Mouse (Mus musculus) lung, postnatal 0 days (tissue): ENCODE data around the gene Olfr558. TPM values are rescaled to one million over a fixed set of nuclear protein-coding genes. Genes with fewer than 3 reads are reported as not detected.

Source experiments
- ATAC-seq: fragments of 200-750 bp; cut with Nextera tagmentation; 2 replicates; pipeline ENCODE4 v1.8.0; 2017; ENCODE audit warnings: moderate library complexity
- DNase-seq: peaks from one replicate; pipeline ENCODE4 v3.0.0-alpha.2; 2016; ENCODE audit warnings: low spot score
- H3K27ac ChIP-seq: fragments of 300-500 bp; sonication (generic); 2 replicates; pipeline ENCODE4 v1.5.1; 2014; ENCODE audit warnings: antibody characterized with exemption, mild to moderate bottlenecking, low read length, mixed read lengths
- H3K27me3 ChIP-seq: fragments of 300-500 bp; sonication (generic); replicated peaks from 2 replicates; pipeline ENCODE4 v1.6.1; 2014; ENCODE audit warnings: low read length, mixed read lengths; ENCODE audit not compliant: insufficient read depth
- H3K36me3 ChIP-seq: fragments of 300-500 bp; sonication (generic); 2 replicates; pipeline ENCODE4 v1.6.1; 2014; ENCODE audit warnings: low read length, mixed read lengths; ENCODE audit not compliant: insufficient read depth
- H3K4me1 ChIP-seq: fragments of 300-500 bp; sonication (generic); 2 replicates; pipeline ENCODE4 v1.6.1; 2014; ENCODE audit warnings: antibody characterized with exemption, low read depth, low read length, mixed read lengths; ENCODE audit not compliant: insufficient read depth
- H3K4me2 ChIP-seq: fragments of 300-500 bp; sonication (generic); replicated peaks from 2 replicates; pipeline ENCODE4 v1.6.1; 2014; ENCODE audit warnings: low read depth, mild to moderate bottlenecking, low read length, moderate library complexity, mixed read lengths
- H3K4me3 ChIP-seq: fragments of 300-500 bp; sonication (generic); 2 replicates; pipeline ENCODE4 v1.5.1; 2014; ENCODE audit warnings: low read depth, low read length
- H3K9ac ChIP-seq: fragments of 300-500 bp; sonication (generic); replicated peaks from 2 replicates; pipeline ENCODE4 v1.6.1; 2014; ENCODE audit warnings: low read depth, mild to moderate bottlenecking
- H3K9me3 ChIP-seq: fragments of 300-500 bp; sonication (generic); 2 replicates; pipeline ENCODE4 v1.6.1; 2016; ENCODE audit warnings: low read length, mixed read lengths
- CTCF ChIP-seq: IDR thresholded peaks from 2 replicates; pipeline ENCODE4 v1.5.1; 2016; ENCODE audit warnings: antibody characterized with exemption, mild to moderate bottlenecking
- EP300 ChIP-seq: IDR thresholded peaks from 2 replicates; pipeline ENCODE4 v1.6.1; 2016; ENCODE audit warnings: antibody characterized with exemption, mild to moderate bottlenecking, control low read depth
- WGBS: fragments of 180-500 bp; shearing (Covaris S2); extraction: QIAGEN DNeasy Blood & Tissue Kit; methylation state at CpG from one replicate; pipeline ENCODE4 v1.1.7; 2014; 5-methylcytosine and 5-hydroxymethylcytosine counted together
- polyA plus RNA-seq: library from polyadenylated mRNA; unstranded; fragments of >200 nt; fragmentation: Nextera tagmentation; extraction: Ambion mirVana; gene quantifications from 2 replicates; pipeline ENCODE4 v1.2.1, GENCODE M21; 2015

Olfr558 gene
- polyA plus RNA-seq, 1 experiment from 2014 or later, result 0.16 TPM

GRCm38 (mm10) chr7:102686944-102687501, 15.0 kb upstream of the Olfr558 start, which contains the start of gene Trim68:
TSS of gene Trim68 (minus strand) at chr7:102687327.
- peak within 1 kb of the TSS; percentile 57 for H3K27ac ChIP-seq
- ATAC-seq, result peak; percentile 100
- H3K4me3 ChIP-seq, result peak within 1 kb of the TSS; percentile 47
- H3K9ac ChIP-seq, result peak within 1 kb of the TSS; percentile 33
- H3K9me3 ChIP-seq, result no peaks in the 10 kb centered on the region
- H3K36me3 ChIP-seq, result no peaks in the 10 kb centered on the region
- peak within 1 kb of the TSS; percentile 58 for H3K4me2 ChIP-seq
- no peaks in the 10 kb centered on the region for H3K27me3 ChIP-seq
- TF ChIP-seq CTCF, result no peak
- no peak for TF ChIP-seq EP300
- H3K4me1 ChIP-seq, result no peaks in the 10 kb centered on the region
- peak; percentile 97 for DNase-seq
- WGBS, result under 1% methylated on average over 40 of the region's 40 CpGs

DNA sequence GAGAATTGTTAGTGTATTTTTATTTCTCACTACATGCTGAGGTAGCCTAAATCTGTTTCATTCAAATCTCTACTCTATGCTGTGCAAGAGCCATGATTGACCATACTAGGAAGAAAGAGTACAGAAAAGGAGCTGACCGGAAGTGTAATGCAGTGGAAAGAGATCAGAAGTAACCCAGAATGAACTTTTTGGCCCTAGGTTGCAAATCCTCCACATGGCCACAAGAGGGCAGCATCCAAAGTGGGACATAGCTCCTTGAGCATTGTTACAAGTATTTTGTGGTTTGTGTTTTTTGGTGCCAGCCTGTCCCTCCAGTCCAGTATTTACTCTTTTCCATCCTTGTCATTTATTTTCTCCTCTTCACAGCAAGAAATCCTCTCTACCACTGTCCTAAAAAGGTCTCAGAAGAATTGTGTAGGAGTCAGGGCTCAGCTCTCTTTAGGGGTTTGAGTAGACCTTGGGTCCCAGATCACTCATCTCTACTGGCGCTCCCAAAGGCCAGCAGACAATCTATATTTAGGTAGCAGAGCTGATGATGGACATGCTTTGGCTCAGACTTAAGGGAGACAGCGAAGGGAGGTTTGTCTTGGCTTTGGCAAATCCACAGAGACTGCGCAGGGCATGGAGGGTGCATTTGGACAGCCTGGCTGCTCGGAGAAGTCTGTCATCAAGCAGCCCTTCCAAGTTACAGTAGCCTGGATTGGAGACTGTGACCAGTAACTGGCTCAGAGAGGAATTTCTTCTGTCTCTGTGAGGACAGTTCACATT, 6.5 kb upstream of the Olfr558 start, which contains the start of gene Olfr557:
TSS of gene Olfr557 (plus strand) at position 553 of the 768 bp plus-strand sequence.
- no peak within 1 kb of the TSS for H3K4me3 ChIP-seq
- ATAC-seq (no peak), DNase-seq (peak; percentile 53)
- no peak within 1 kb of the TSS for H3K27ac ChIP-seq
- H3K4me1 ChIP-seq, result no peaks in the 10 kb centered on the region
- H3K9me3 ChIP-seq, result no peaks in the 10 kb centered on the region
- no peak within 1 kb of the TSS for H3K9ac ChIP-seq
- H3K36me3 ChIP-seq, result no peaks in the 10 kb centered on the region
- 70% methylated on average over 5 of the region's 5 CpGs for WGBS
- no peak for TF ChIP-seq EP300
- peak; percentile 82 for TF ChIP-seq CTCF
- H3K4me2 ChIP-seq, result no peak within 1 kb of the TSS
- H3K27me3 ChIP-seq, result no peaks in the 10 kb centered on the region

- no peak overlapping the region for H3K27ac ChIP-seq
- H3K4me2 ChIP-seq, result no peak overlapping the region
- H3K27me3 ChIP-seq, result no peaks in the 10 kb centered on the region
- TF ChIP-seq CTCF (no peak), EP300 (no peak)
- ATAC-seq, result no peak
- H3K4me3 ChIP-seq, result no peak overlapping the region
- WGBS, result 79% methylated on average over 7 of the region's 7 CpGs
- H3K9ac ChIP-seq, result no peak overlapping the region
- DNase-seq, result no peak
- no peaks in the 10 kb centered on the region for H3K4me1 ChIP-seq
- no peaks in the 10 kb centered on the region for H3K9me3 ChIP-seq
- H3K36me3 ChIP-seq, result no peaks in the 10 kb centered on the region
Measured at GRCm38 (mm10) chr7:102698461-102698860, 3.6 kb upstream of the Olfr558 start.

DNA sequence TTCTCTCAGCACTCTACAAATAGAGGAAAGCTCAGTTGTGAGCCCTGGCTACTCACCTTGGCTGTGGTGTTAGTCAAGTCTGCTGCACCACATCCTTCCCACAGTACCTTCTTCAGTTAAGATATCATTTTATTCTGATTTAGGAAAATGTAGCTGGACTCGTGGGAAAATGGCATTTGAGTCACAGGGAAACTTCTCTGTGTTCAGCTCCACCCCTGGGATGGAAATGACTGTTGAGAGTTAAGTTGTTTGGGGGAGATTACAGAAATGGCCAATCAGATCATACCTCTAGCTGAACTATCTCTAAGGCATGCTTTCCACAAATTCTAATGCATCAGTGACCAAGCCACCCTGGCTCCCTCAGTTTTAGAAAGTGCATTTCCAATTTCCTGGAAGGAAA, 17.0 kb downstream of the Olfr558 start, which contains the start of gene Olfr33:
TSS of gene Olfr33 (minus strand) at position 101 of the 400 bp plus-strand sequence.
- no peak within 1 kb of the TSS for H3K4me3 ChIP-seq
- H3K27ac ChIP-seq, result no peak within 1 kb of the TSS
- H3K4me2 ChIP-seq, result no peak within 1 kb of the TSS
- DNase-seq, result no peak
- no peak for ATAC-seq
- no peak for TF ChIP-seq CTCF
- no peaks in the 10 kb centered on the region for H3K4me1 ChIP-seq
- H3K36me3 ChIP-seq, result no peaks in the 10 kb centered on the region
- no peaks in the 10 kb centered on the region for H3K9me3 ChIP-seq
- no peak within 1 kb of the TSS for H3K9ac ChIP-seq
- no peaks in the 10 kb centered on the region for H3K27me3 ChIP-seq
- 42% methylated on average over 1 of the region's 1 CpGs for WGBS

DNA sequence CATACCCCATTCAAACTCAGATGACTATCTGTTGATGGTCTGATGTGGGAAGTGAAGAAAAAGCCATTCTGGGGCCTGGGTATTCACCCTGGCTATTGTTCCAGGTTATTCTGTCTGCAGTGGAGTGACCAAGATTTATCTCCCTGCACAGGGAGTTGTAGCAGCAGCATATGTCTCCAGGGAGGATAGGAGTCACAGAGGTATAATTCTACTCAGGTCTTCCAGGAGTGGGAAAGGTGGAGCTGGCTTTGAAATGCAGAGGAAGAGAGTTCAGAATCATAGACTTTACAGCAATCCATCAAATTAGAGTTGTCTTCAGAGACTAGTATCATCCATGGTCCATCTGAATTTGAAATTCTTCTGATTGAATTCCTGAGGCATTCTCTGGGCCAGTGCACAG, 25.4 kb downstream of the Olfr558 start, which contains the start of gene Olfr559:
TSS of gene Olfr559 (minus strand) at position 101 of the 400 bp plus-strand sequence.
- H3K9me3 ChIP-seq, result no peaks in the 10 kb centered on the region
- H3K4me3 ChIP-seq, result no peak within 1 kb of the TSS
- H3K4me1 ChIP-seq, result no peaks in the 10 kb centered on the region
- H3K27me3 ChIP-seq, result no peaks in the 10 kb centered on the region
- H3K9ac ChIP-seq, result no peak within 1 kb of the TSS
- TF ChIP-seq EP300, result no peak
- no peak for DNase-seq
- H3K4me2 ChIP-seq, result no peak within 1 kb of the TSS
- ATAC-seq, result no peak
- no peak within 1 kb of the TSS for H3K27ac ChIP-seq
- H3K36me3 ChIP-seq, result no peaks in the 10 kb centered on the region

- 9% methylated on average over 1 of the region's 1 CpGs for WGBS
- no peak overlapping the region for H3K27ac ChIP-seq
- no peaks in the 10 kb centered on the region for H3K27me3 ChIP-seq
- no peak overlapping the region for H3K4me3 ChIP-seq
- H3K9ac ChIP-seq, result no peak overlapping the region
- H3K9me3 ChIP-seq, result no peaks in the 10 kb centered on the region
- ATAC-seq, result no peak
- H3K36me3 ChIP-seq, result no peaks in the 10 kb centered on the region
- no peaks in the 10 kb centered on the region for H3K4me1 ChIP-seq
- TF ChIP-seq EP300, result no peak
- no peak for TF ChIP-seq CTCF
- no peak overlapping the region for H3K4me2 ChIP-seq
- no peak for DNase-seq
Measured at GRCm38 (mm10) chr7:102733793-102734192, 31.8 kb downstream of the Olfr558 start.
